Mouse (Mus musculus) myocyte (in vitro differentiated cells): ENCODE results near the gene Gm13285. TPM values are rescaled to one million over a fixed set of nuclear protein-coding genes. Genes with fewer than 3 reads are reported as not detected.
"Not testable (repeated sequence)": the region's sequence is repeated elsewhere in the genome, so short reads cannot be mapped to it uniquely, and the experiment has no call there.

Experiments
- H3K27me3 ChIP-seq: one replicate; pipeline ENCODE4 v1.6.1; 2011; ENCODE audit not compliant: control insufficient read depth, insufficient read depth, insufficient read length
- H3K36me3 ChIP-seq: one replicate; pipeline ENCODE4 v1.6.1; 2011; ENCODE audit not compliant: control insufficient read depth, insufficient read depth
- H3K4me2 ChIP-seq: one replicate; pipeline ENCODE4 v1.6.1; 2011; ENCODE audit warnings: low read depth, control low read depth
- H3K4me3 ChIP-seq: one replicate; pipeline ENCODE4 v1.5.1; 2011; ENCODE audit warnings: mild to moderate bottlenecking, control low read depth, moderate library complexity
- H3K79me2 ChIP-seq: one replicate; pipeline ENCODE4 v1.6.1; 2011; ENCODE audit not compliant: control insufficient read depth, insufficient read depth
- H3ac ChIP-seq: one replicate; pipeline ENCODE4 v1.6.1; 2011; ENCODE audit not compliant: control insufficient read depth, insufficient read length
- E2F4 ChIP-seq: IDR thresholded peaks from one replicate; pipeline ENCODE4 v1.6.1; 2011; ENCODE audit warnings: mild to moderate bottlenecking, control low read depth, moderate library complexity; ENCODE audit not compliant: insufficient read depth
- MAX ChIP-seq: IDR thresholded peaks from one replicate; pipeline ENCODE4 v1.6.1; 2011; ENCODE audit warnings: low read depth, mild to moderate bottlenecking, control low read depth
- MYOD1 ChIP-seq, 3 experiments: IDR thresholded peaks; one replicate each; pipeline ENCODE4 v1.6.1; 2011; ENCODE audit warnings: control low read depth in 2 of 3, low read depth in 2 of 3, mild to moderate bottlenecking in 2 of 3, moderate library complexity in 1 of 3; ENCODE audit not compliant: insufficient read length in 2 of 3, control insufficient read depth in 1 of 3
- MYOG ChIP-seq, 3 experiments: IDR thresholded peaks; one replicate each; pipeline ENCODE4 v1.6.1; 2011; ENCODE audit warnings: control low read depth in 2 of 3, low read depth in 2 of 3, mild to moderate bottlenecking in 2 of 3; ENCODE audit not compliant: insufficient read length in 2 of 3, control insufficient read depth in 1 of 3, insufficient read depth in 1 of 3
- POLR2A ChIP-seq: IDR thresholded peaks from one replicate; pipeline ENCODE4 v1.6.1; 2011; ENCODE audit warnings: low read depth, mild to moderate bottlenecking, control low read depth, moderate library complexity; ENCODE audit not compliant: insufficient read length
- REST ChIP-seq: IDR thresholded peaks from one replicate; pipeline ENCODE4 v1.6.1; 2011; ENCODE audit warnings: mild to moderate bottlenecking, control low read depth, moderate library complexity; ENCODE audit not compliant: insufficient read depth, insufficient read length
- TCF12 ChIP-seq: IDR thresholded peaks from one replicate; pipeline ENCODE4 v1.6.1; 2011; ENCODE audit warnings: mild to moderate bottlenecking, control low read depth; ENCODE audit not compliant: poor library complexity, insufficient read depth, severe bottlenecking
- TCF3 ChIP-seq: IDR thresholded peaks from one replicate; pipeline ENCODE4 v1.6.1; 2011; ENCODE audit warnings: low read depth, control low read depth; ENCODE audit not compliant: insufficient read length
- USF1 ChIP-seq: IDR thresholded peaks from one replicate; pipeline ENCODE4 v1.6.1; 2011; ENCODE audit warnings: low read depth, mild to moderate bottlenecking, control low read depth, moderate library complexity
- polyA plus RNA-seq: library from polyadenylated mRNA; unstranded; fragments of >200 nt; fragmentation: generic; extraction: Trizol; gene quantifications from one replicate; pipeline ENCODE4 v1.2.1, GENCODE M21; 2012; ENCODE audit warnings: missing spikeins

Gene Gm13285
- not detected for polyA plus RNA-seq

GRCm38 (mm10) chr4:88799365-88799764, at the start of gene Gm13285:
Gm13285 (plus strand) TSS chr4:88799665.
- not testable (repeated sequence) for H3ac ChIP-seq, H3K27me3 ChIP-seq, H3K4me3 ChIP-seq, H3K79me2 ChIP-seq, H3K4me2 ChIP-seq, H3K36me3 ChIP-seq

DNA sequence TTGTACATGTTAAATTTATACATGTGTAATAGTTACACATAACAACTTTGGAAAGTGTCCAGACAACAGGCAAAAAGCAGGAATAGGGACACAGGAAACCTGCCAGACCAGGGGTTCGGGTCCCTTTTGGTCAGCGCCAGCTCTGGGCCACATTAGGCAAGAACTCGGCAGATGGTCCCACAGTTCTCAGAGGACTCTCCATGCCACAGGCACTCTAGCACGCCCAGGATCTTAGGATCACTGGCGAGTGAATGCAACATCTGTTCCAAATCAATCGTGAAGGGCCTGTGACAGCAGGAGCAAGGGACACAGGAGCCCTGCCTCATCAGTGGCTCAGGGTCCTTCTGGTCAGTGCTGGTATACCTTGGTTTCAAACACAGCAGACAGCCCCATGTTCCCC, 49.5 kb upstream of the Gm13285 start:
- H3ac ChIP-seq: no peak overlapping the region
- H3K36me3 ChIP-seq: no peaks in the 10 kb centered on the region
- H3K4me2 ChIP-seq: no peak overlapping the region
- H3K79me2 ChIP-seq: no peaks in the 10 kb centered on the region
- no peak overlapping the region for H3K4me3 ChIP-seq
- no peaks in the 10 kb centered on the region for H3K27me3 ChIP-seq
- TF ChIP-seq E2F4: no peak
- TF ChIP-seq TCF12: no peak
- TF ChIP-seq REST: no peak
- no peak for TF ChIP-seq MAX
- TF ChIP-seq MYOD1 (IDR thresholded peaks at IDR 0.05; ENCODE audit: control insufficient read depth in 1 of 3, insufficient read length in 2 of 3, low read depth in 2 of 3): no peak
- no peak for TF ChIP-seq USF1
- no peak for TF ChIP-seq TCF3
- no peak for TF ChIP-seq POLR2A
- no peak for TF ChIP-seq MYOG (IDR thresholded peaks at IDR 0.05; ENCODE audit: control insufficient read depth in 1 of 3, insufficient read depth in 1 of 3, insufficient read length in 2 of 3, low read depth in 2 of 3)

DNA sequence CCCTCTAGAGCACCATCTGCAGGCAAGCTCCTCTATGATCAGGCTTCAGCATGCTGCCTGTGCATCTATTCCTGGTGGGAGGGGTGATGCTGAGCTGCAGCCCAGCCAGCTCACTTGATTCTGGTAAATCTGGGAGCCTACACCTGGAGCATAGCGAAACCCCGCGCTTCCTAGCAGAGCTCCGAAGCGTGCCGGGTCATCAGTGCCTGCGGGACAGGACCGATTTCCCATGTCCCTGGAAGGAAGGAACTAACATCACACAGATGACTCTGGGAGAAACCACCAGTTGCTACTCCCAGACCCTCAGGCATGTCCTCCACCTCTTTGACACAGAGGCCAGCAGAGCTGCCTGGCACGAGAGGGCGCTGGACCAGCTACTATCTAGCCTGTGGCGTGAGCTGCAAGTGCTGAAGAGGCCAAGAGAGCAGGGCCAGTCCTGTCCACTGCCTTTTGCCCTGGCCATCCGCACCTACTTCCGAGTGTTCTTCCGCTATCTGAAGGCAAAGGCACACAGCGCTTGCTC, 44.6 kb upstream of the Gm13285 start, which contains the start of gene Gm13271:
Gm13271 (plus strand) TSS at position 51 of the 523 bp plus-strand sequence.
- H3K27me3 ChIP-seq, H3K36me3 ChIP-seq, H3K4me3 ChIP-seq, H3ac ChIP-seq, H3K79me2 ChIP-seq, H3K4me2 ChIP-seq: not testable (repeated sequence)

DNA sequence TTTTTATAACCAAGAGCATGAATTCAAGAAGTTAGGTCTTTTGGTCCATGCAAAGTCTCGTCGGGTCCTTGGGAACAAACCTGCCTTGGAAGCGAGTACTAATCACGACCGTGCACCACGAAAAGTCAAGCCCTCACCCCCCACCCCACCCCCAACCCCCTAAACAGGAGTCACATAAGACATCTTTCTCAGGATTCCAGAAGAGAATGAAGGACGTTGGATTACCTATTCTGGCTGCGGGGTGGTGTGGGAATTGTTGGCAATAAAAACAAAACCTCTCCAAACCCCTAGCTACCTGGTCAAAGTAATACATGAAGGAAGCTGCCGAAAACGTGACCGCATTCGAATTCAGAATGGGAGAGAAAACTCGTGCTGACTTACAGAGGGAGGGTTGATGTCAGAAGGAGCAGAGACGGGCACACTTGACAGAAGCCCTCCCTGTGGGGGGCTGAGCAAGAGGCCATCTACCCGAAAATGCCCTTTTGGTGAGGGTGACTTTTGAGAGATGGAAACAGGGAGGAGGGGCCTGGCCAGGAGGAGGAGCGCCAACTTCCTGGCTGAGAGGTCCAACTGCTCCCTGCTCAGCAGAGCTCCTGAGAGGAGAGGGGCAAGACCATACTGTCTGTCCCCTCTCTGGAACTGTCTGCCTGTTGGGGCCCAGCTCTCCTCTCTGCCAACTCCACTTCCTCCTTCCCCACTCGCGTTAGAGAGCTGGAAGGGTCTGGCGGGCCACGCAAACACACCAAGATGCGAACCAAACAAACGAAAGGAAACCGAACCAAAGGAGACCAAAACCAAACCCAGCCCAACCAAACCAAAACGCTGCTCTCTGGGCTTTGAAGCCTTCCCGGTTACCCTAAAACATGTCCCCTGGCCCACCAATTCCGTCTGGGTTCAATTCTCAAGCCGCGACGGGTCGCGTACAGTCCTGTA, 42.6 kb upstream of the Gm13285 start:
- H3K4me3 ChIP-seq, H3ac ChIP-seq, H3K27me3 ChIP-seq, H3K79me2 ChIP-seq, H3K36me3 ChIP-seq: not testable (repeated sequence)
- peak overlapping the region; percentile 55 for H3K4me2 ChIP-seq

- not testable (repeated sequence) for H3K36me3 ChIP-seq, H3K4me2 ChIP-seq, H3K27me3 ChIP-seq, H3ac ChIP-seq, H3K79me2 ChIP-seq, H3K4me3 ChIP-seq
These were observed 41.8 kb upstream of the Gm13285 start for GRCm38 (mm10) chr4:88757628-88758031.

- not testable (repeated sequence) for H3K79me2 ChIP-seq, H3K36me3 ChIP-seq, H3ac ChIP-seq, H3K27me3 ChIP-seq, H3K4me2 ChIP-seq, H3K4me3 ChIP-seq
These were observed 40.7 kb upstream of the Gm13285 start for GRCm38 (mm10) chr4:88758751-88759150.

GRCm38 (mm10) chr4:88759610-88760268, 39.7 kb upstream of the Gm13285 start, which contains the start of gene Gm13283:
Gm13283 (plus strand) TSS chr4:88760119.
- not testable (repeated sequence) for H3K4me3 ChIP-seq, H3K79me2 ChIP-seq, H3K36me3 ChIP-seq, H3ac ChIP-seq, H3K27me3 ChIP-seq
- H3K4me2 ChIP-seq: peak within 1 kb of the TSS; percentile 47

GRCm38 (mm10) chr4:88760431-88760830, 39.0 kb upstream of the Gm13285 start:
- not testable (repeated sequence) for H3K4me3 ChIP-seq, H3K27me3 ChIP-seq, H3ac ChIP-seq, H3K4me2 ChIP-seq, H3K79me2 ChIP-seq, H3K36me3 ChIP-seq

- H3K27me3 ChIP-seq, H3K36me3 ChIP-seq, H3ac ChIP-seq, H3K4me2 ChIP-seq, H3K79me2 ChIP-seq, H3K4me3 ChIP-seq: not testable (repeated sequence)
These were observed 37.7 kb upstream of the Gm13285 start for GRCm38 (mm10) chr4:88761776-88762175.

GRCm38 (mm10) chr4:88762341-88762740, 37.1 kb upstream of the Gm13285 start:
- not testable (repeated sequence) for H3K4me3 ChIP-seq, H3K27me3 ChIP-seq, H3K79me2 ChIP-seq, H3ac ChIP-seq, H3K36me3 ChIP-seq, H3K4me2 ChIP-seq
